Mouse (Mus musculus): ENCODE data around the gene Fam81b.

The Fam81b gene

GRCm38 (mm10) chr13:76304637-76305122 is at the start of gene Fam81b:
Gene Fam81b, minus strand, starts transcription at chr13:76305072.
- no peak for DNase-seq

GRCm38 (mm10) chr13:76345941-76346340 is 41.1 kb upstream of the Fam81b start:
- peak; percentile 27 to 28 for DNase-seq

DNA sequence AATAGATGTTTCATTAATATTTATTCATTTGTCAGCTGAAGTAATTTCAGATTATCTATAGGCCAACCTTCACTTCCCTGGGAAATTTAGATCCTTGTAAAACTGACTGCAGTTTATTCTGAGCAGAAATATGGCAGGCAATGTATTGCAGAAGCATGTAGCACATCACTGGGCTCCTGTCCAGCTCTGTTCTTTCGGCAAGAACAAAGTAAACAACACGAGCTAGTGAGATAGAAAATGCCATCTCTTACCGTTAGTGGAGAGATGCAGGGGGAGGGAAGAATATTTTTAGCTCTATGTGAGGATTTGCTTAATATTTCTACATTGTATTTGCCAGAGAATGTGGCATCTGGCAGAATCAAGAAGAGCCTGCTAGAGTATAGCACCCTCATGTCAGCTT is 13.8 kb upstream of the Fam81b start:
- DNase-seq, result no peak

DNA sequence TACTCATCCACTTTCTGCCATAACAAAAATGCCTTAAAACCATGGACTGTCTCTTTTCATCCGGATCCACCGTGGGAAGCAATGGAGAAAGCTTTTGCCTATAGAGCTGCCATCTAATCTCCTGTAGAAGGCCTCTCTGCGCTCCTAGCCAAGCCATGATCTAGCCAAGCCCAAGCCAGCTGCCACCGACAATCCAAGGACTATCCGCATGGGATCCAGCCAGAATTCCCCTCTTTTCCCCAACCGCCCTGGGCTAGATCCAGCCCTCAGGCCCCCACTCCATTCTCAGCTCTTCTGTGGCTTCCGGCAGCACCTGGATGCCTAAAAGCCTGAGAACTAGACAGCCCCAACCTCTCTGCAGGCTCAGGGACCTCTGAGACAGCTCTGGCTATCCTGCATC is 6.7 kb upstream of the Fam81b start:
- DNase-seq, result no peak

- DNase-seq, result peak; percentile 51 to 57
These were observed 3.9 kb upstream of the Fam81b start for GRCm38 (mm10) chr13:76308811-76309210.

DNA sequence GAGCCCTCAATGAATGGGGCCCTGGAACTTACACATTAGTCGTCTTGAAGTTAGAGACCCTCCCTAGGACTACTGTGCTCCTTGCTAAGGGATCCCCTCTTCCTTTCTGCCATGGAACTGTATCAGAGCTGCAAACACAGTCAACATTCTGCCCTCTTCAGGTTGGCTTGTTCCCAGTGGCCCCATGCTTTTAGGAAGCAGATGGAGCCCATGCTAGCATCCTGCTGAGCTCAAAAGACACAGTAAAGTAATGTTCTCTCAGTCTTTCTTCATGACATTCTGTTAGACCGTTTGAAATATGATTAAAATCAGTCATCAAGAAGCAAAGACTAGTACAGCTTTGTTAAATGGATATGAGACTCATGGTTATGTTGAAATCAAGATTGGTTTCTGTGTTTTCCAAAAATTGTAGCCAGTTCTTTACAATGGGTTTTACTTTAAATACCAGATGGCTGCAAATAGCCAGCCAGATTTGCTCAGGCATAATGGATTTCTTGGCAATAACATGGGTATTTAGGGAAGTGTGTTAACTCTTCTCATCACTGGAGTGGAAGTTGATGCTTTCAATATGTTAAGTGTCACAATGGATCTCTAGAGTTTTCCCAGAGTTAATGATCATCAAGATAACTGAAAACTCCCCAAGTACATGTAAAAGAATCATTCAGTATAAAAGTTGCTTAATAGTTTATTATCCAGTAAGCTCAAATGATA is 938 bp upstream of the Fam81b start:
- peak; percentile 86 to 92 for DNase-seq

GRCm38 (mm10) chr13:76305241-76305640 is 369 bp upstream of the Fam81b start:
- DNase-seq, result no peak

GRCm38 (mm10) chr13:76304201-76304600 is 671 bp downstream of the Fam81b start:
- DNase-seq, result peak in 1 of 2 experiments; percentile 32

- DNase-seq, result no peak
These were observed 1.7 kb downstream of the Fam81b start for GRCm38 (mm10) chr13:76303160-76303559.

DNA sequence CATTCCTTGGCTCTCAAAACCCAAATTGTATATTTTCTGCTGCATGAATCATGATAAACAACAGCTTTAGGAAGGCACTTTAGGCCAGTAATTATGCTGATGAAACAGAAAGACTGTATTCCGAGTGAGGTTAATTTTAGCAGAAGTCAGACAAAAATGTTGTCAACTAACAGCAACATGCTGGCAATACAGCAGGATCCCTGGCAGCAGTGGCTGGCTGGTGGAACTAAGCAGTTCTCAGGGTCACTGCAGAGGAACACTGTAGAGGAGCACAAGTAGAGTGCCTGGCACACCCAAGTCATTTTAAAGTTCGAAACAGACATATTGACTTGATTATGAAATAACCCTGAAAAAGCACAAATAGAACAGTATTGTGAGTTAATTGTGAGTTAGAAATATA is 2.8 kb downstream of the Fam81b start:
- DNase-seq, result peak; percentile 74 to 77

DNA sequence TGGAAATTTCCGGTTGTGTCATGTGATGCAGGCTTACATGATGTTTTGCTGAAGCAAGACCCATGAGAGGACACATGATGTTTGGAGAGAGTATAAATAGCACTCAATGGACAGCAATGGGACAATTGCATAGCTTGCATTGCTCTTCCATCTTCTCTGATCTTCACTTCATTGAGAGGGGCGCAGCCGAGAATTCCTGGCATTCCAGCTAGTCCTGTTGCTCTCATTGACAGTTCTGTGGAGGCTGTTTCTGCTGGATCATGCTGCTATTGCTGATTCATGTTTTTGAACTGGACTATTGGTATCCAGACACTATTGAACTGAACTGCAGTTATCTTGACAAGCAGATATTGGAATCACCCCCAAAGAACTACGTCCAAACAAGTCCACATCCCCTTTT is 12.8 kb downstream of the Fam81b start:
- no peak for DNase-seq

GRCm38 (mm10) chr13:76284597-76284996 is 20.3 kb downstream of the Fam81b start:
- DNase-seq, result no peak

DNA sequence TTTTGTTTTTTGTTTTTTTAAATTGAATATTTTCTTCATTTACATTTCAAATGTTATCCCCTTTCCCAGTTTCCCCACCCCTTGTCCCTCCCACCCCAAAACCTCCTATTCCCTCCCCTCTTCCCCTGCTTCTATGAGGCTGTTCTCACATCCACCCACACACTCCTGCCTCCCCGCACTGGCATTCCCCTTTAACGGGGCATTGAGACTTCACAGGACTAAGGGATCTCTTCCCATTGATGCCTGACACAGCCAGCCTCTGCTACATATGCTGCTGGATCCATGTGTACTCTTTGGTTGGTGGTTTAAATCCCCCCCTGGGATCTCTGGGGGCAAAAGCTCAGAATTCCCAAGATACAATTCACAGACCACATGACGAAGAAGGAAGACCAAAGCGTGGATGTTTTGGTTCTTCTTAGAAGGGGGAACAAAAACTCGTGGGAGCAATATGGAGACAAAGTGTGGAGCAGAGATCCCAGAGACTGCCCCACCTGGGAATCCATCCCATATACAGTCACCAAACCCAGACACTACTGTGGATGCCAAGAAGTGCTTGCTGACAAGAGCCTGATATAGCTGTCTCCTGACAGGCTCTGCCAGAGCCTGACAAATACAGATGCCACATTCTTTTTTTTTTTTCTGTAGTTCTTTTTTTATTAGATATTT is 40.4 kb downstream of the Fam81b start:
- DNase-seq, result no peak

- DNase-seq, result no peak
These were observed 46.1 kb downstream of the Fam81b start for GRCm38 (mm10) chr13:76258766-76259165.

DNA sequence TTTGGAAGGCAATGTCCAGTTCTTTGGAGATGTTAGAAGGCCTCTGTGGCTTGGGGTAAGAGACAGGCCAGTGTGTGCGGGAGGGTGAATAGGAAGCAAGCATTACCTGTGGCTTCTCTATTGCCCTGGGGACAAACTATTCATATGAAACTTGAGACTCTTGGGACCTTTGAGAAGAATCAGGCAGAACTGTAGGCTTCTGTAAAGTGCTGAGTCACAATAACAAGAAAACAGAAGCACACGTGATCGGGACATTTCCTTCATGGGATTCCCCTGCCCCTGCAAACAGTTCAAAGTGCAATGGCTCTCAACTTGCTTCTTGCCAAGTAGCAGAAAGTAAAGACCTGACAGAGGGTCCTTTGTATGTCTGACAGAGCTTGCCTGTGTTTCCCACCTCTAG is 48.5 kb downstream of the Fam81b start:
- DNase-seq, result no peak

DNA sequence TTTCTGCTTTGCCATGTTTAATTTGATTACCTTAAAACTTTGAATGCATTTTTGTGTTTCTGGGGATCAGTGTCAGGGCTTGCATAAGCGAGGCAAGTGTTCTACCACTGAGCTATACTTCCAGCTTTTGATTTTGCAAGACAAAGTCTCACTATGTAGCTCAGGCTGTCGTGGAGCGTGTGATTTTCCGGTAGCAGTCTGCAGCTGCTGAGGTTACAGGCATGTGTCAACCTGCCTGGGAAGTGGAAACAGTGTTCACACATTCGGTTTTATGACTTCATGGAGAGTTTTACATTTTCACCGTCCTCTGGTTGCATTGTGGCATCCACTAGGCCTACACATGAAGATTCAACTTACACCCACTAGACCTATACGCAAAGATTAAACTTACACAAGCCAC is 54.8 kb downstream of the Fam81b start:
- no peak for DNase-seq

DNA sequence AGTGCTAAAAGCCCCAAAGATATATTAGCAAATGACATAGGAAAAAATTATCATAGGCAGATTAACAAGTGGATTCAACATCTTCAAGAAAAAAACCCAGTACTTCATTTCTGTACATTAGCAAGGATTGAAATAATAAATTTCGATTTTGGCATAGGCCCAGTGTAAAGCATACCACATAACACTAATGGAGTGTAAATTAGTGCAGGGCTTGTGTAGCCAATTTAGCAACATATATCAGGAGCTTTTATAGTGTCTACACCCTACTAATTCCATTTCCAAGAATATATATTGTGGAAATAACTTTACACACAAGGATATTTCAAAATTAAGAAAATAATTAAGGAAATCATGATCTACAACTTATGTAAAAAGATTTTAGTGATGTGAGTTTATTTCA is 55.8 kb downstream of the Fam81b start:
- DNase-seq, result no peak

DNA sequence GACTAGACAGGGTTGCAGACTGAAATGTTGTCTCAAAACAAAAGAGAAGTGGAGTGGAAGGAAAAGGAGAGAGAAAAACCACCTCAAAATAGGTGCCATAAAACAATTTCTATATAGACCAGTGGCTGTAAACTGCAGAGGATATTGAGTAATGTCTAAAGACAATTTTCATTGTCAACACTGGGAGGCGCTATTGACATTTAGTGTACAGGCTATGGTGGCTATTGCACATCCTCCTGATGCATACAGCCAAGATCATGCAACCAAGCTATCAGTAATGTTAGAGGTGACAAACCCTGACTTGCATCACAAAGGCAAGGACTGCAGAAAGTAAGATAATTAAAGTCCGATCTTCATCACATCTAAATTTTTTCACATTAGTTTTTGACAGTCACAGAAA is 89.5 kb downstream of the Fam81b start:
- peak in 1 of 2 experiments; percentile 56 for DNase-seq

DNA sequence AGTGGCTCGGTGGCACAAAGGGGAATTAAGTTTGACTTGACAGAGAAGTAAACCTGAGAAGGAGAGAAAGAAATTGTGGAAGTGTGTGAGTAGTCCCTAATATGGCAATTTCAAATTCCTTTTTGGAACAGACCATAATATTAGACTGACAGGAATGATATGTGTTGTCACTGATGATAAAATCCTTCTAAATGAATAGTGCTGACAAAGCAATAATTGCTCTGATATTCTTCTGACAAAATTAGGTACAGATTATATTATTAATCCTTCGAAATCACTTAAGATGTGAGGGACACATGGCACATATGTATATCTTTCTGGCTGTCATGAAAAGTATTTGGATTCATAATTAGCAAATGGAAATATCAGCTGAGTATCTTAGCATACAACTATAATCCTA is 89.9 kb downstream of the Fam81b start:
- DNase-seq, result no peak

DNA sequence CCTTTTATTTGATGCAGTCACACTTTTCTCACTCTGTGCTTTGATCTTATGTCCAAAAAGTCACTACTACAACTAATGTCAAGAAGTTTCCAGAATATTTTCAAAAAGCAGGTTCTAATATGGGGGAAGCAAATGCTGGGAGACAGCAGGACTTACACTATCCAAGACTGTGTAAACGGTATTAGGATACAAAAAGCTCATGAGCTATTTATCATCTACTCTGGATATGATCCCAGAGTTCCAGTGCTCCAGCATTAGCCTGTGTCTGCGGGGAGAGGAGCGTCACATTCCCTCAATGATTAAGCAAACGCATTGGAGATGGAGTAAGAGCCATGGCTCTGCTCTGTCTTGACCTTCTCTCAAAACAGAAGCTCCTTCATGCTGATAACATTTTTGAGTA is 104.9 kb downstream of the Fam81b start:
- DNase-seq, result no peak

GRCm38 (mm10) chr13:76197297-76197848 is 107.5 kb downstream of the Fam81b start:
- no peak for DNase-seq

DNA sequence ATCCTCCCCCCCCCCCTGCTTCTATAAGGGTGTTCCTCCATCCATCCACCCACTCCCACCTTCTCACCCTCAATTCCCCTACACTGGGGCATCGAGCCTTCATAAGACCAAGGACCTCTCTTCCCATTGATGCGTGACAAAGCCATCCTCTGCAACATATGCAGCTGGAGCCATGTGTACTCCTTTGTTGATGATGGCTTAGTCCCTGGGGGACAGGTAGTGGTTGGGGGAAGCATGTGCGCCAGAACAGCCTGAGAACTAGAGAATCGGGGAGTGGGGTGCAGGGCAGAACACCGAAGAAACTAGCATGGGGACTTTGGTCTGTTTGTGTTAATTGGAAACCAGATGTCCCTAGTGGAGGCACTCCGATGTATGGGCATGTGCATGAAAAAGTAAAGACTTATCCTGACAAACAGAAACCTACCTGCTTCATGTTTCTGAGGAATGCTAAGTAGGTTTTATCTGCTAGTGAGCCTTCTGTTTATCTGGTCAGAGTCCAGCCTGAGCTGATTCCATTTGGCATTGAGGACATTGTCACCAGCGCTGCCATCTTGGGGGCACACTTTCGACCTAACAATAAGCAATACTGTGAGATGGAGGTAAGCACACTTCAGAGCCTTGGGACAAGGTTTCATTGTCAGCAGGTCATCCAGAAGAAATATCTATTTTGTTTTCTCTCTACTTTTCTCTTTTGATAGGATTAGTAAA is 109.3 kb downstream of the Fam81b start:
- DNase-seq, result no peak

DNA sequence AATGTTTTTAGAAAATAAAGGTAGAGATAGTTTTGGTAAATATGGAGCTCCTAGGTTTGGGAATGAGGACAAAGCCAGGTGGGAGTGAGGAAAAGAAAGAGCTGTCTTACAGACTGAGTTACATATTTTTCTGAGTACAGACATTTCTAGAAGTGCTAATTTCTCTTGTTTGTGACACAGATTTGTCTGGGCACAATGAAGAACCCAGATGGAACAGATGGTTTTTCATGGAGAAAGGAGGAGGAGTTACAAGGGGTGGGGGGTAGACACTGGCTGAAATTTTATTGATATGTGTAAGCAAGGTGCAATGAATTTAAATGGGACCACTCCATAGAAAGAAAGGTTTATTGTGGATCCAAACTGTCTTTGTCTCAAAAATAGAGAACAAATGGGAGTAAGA is 109.9 kb downstream of the Fam81b start:
- DNase-seq, result no peak
